Mouse (Mus musculus): ENCODE results near the gene Nav3. TPM values are rescaled to one million over a fixed set of nuclear protein-coding genes. Genes with fewer than 3 reads are reported as not detected.
A peak's percentile ranks its signal among the peaks of the same experiment; 100 is the strongest.

The Nav3 gene
- total RNA-seq, 2 experiments from 2014 or later, result 140 to 152 TPM

- DNase-seq, result no peak
- intact Hi-C loops (cut with DNase I), result no loop called here
These were observed 249.6 kb downstream of the Nav3 start for GRCm38 (mm10) chr10:110206411-110206810.

- intact Hi-C loops (cut with DNase I), result no loop called here
- peak; percentile 49 for DNase-seq
These were observed 251.8 kb downstream of the Nav3 start for GRCm38 (mm10) chr10:110204121-110204697.

DNA sequence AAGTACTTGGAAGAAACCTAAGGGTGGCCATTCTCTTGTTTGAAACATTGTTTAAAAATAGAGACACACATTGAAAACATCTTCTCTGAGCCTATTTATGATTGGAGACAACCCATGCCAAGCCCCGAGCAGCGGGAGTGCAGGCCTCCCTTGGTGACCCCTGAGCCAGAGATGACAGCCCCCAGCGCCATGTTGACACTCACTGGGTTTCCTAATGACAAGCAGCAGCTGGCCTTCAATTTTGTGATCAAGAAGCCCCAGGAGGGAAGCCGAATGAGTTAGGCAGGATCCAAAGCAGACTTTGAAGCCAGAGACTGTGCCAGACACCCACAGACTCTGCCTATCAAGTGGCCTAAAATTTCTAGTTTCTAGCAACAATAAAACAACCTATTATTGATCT lies 263.1 kb downstream of the Nav3 start:
- intact Hi-C loops (cut with DNase I), result no loop called here
- DNase-seq, result peak; percentile 77

DNA sequence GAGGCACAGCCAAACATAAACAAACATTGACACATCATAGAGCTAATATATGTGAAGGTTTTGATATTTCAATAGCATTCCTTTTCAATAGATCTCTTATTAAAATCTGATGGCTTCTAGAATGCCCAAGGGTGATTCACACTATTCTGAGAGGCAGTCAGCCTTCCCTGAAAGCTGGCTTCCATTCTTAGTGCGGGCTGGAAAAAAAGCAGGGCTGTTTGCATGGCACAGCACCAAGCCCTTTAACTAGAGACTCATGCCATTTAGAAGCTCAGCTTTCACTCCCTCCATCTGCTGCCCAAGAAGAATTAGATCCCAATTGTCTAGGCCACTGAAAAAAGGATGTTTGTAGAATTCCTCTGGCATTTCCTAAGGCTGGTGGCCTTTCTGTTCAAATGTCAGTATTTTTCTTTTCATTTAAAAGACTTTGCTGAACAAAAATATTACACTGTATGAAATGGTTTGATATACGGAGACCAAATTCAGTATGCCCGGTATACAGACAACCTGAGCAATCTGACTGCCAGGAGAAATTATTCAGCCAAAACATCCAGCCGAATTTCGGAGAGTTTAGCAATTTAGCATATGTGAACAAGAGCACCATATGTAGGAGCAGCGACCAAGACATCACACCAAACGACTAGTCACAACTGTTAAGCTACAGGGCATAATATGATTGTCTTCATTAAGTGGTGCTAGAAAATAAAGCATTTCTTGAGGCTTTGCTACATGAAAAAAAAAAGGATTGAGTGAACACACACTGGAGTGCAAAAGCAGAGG lies 263.8 kb downstream of the Nav3 start:
- DNase-seq, result peak; percentile 80
- intact Hi-C loops (cut with DNase I), result no loop called here

DNA sequence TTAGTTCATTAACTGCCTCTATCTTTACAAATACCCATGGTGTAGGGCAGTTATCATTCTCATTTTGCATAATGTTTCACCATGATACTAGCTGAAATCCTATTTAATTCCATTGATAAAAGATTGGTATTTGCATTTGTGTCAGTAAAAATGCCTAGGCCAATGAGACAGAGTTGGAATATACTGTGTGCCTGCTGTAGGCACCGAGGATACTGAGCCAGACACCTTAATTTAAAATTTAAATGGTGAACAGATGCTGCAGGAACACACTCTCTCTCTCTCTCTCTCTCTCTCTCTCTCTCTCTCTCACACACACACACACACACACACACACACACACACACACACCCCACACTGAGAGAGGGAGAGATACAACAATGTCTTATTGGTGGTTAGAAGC lies 269.8 kb downstream of the Nav3 start:
- intact Hi-C loops (cut with DNase I), result no loop called here
- no peak for DNase-seq

GRCm38 (mm10) chr10:110175874-110176273 lies 280.1 kb downstream of the Nav3 start:
- intact Hi-C loops (cut with DNase I), result no loop called here
- DNase-seq, result no peak

- no peak for DNase-seq
- intact Hi-C loops (cut with DNase I), result no loop called here
These were observed 286.6 kb downstream of the Nav3 start for GRCm38 (mm10) chr10:110169416-110169815.

DNA sequence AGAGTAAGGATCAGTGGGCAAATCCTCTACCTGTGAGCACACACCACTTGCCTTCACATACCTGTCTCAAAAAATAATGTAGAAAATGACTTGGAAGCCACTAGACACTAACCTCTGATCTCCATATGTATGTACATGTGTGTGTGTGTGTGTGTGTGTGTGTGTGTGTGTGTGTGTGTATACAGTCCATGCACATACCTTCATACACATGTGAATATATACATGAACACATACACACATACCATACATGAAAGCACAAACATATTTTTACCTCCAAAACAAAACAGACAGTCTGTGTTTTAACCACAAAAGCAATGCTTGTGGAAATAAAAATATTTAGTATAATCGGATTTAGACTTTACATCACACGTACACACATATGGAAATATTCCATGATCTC lies 287.1 kb downstream of the Nav3 start:
- intact Hi-C loops (cut with DNase I), result no loop called here
- no peak for DNase-seq

DNA sequence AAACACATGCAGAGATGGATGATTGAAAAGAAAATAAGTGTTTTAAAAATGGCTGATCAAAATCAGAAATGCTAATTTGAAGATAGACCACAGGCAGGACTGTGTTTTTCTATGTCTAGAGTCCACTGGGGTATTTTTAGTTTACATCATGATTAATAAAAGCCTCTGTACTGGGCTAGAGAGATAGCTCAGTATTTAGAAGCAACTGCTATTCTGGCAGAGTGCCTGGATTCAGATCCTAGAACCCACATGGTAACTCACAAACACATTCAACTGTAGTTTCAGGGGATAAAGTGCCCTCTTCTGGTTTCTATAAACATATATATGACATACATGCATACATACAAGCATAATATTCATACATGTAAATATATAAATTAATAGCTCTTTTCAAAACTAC lies 293.4 kb downstream of the Nav3 start:
- intact Hi-C loops (cut with DNase I), result no loop called here
- no peak for DNase-seq

DNA sequence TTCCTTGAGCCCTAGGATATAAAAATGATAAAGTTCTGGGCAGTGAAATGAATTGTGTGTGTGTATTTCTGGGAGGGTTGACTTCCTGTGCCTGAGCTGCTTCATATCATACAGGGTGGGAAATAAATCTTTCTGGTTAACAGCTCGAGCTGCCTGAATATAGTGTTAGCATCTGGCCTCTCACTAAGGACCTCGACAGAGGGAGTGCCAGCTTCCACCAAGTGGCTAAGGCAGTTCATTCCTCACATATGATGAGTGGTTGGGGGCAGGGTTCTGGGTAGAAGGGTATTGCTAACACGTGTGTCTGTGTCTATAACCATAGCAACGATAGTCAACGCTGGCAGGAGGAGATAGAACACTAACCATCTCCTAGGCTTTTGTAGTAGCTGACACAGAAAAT lies 295.1 kb downstream of the Nav3 start:
- intact Hi-C loops (cut with DNase I), result no loop called here

GRCm38 (mm10) chr10:110159548-110159947 lies 296.5 kb downstream of the Nav3 start:
- intact Hi-C loops (cut with DNase I), result no loop called here
- no peak for DNase-seq

More for the DNA sequence above, 295.1 kb downstream of the Nav3 start:
- DNase-seq, result peak; percentile 27

DNA sequence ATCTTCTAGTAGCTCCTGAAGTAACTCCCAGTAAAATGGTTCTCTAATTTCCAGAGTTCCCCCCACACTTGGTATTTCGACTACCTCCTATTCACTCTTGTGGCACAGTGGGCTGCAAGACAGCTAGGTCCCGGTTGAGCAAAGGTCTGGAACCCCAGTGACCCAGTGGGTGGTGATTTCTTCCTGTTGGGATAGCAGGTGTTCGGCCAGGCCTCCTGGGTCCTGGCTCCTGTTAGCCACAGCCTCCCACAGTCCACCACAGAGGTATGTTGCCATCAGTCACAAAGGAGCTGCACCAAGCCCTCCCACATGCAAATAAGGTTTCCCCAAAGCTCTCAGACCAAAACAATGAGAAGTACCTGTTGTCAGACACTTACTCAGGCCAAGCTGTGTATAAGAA lies 297.9 kb downstream of the Nav3 start:
- intact Hi-C loops (cut with DNase I), result no loop called here
- DNase-seq, result no peak

GRCm38 (mm10) chr10:110156412-110156811 lies 299.6 kb downstream of the Nav3 start:
- no peak for DNase-seq
- intact Hi-C loops (cut with DNase I), result no loop called here

DNA sequence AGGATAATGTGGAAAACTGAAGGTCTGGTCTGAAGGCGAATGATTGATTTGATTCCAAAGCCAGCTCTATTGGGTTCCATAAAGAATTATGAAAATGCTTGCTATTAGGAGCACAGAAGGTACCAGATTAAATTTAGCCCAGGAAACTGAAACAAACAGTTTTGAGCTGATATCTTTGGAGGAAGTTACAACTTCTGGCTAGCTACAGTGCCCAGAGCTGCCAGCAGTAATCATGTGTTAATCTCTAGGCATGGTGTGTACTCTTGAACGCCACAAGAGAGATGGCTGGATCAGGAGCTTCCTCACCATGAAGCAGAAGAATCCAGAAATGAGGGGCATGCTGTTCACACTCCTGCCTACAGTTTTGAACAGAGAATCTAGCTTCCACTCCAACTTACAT lies 300.5 kb downstream of the Nav3 start:
- intact Hi-C loops (cut with DNase I), result no loop called here
- no peak for DNase-seq

- DNase-seq, result no peak
- intact Hi-C loops (cut with DNase I), result no loop called here
These were observed 301.1 kb downstream of the Nav3 start for GRCm38 (mm10) chr10:110154873-110155237.

GRCm38 (mm10) chr10:110154001-110154872 lies 301.8 kb downstream of the Nav3 start:
- DNase-seq, result no peak
- intact Hi-C loops (cut with DNase I), result no loop called here

GRCm38 (mm10) chr10:110120572-110120971 lies 335.4 kb downstream of the Nav3 start:
- DNase-seq, result no peak
- intact Hi-C loops (cut with DNase I), result no loop called here

- DNase-seq, result no peak
- intact Hi-C loops (cut with DNase I), result no loop called here
These were observed 338.7 kb downstream of the Nav3 start for GRCm38 (mm10) chr10:110117341-110117740.

GRCm38 (mm10) chr10:110112669-110113458 lies 343.1 kb downstream of the Nav3 start:
- intact Hi-C loops (cut with DNase I), result no loop called here
- no peak for DNase-seq

GRCm38 (mm10) chr10:110103255-110103654 lies 352.7 kb downstream of the Nav3 start:
- intact Hi-C loops (cut with DNase I), result no loop called here
- no peak for DNase-seq

- intact Hi-C loops (cut with DNase I), result no loop called here
- peak; percentile 76 for DNase-seq
These were observed 353.8 kb downstream of the Nav3 start for GRCm38 (mm10) chr10:110102231-110102630.
